Mouse (Mus musculus): Measurements from ENCODE around the gene Bok. TPM values are rescaled to one million over a fixed set of nuclear protein-coding genes. Genes with fewer than 3 reads are reported as not detected.

Bok gene
- polyA plus RNA-seq, 1 experiment from 2014 or later = 48.2 TPM

- no peak for ATAC-seq (ENCODE audit: insufficient number of reproducible peaks, insufficient read depth, low FRiP score, low TSS enrichment, low read depth)
- H3K4me2 ChIP-seq = no peak overlapping the region
- H3K9me3 ChIP-seq = no peaks in the 10 kb centered on the region
- H3K27ac ChIP-seq = no peak overlapping the region
- peaks cover 4% of the 10 kb centered on the region for H3K4me1 ChIP-seq
- 77% methylated on average over 10 of the region's 10 CpGs for WGBS
- H3K27me3 ChIP-seq = peaks cover 3% of the 10 kb centered on the region; the same call in 1 of the 2 replicates
- no peak overlapping the region for H3K9ac ChIP-seq
- H3K36me3 ChIP-seq = peaks cover 21% of the 10 kb centered on the region
- no peak overlapping the region for H3K4me3 ChIP-seq
Observed at GRCm38 (mm10) chr1:93691786-93692357, 6.4 kb downstream of the Bok start.

GRCm38 (mm10) chr1:93692773-93693172 is 7.3 kb downstream of the Bok start:
- no peaks in the 10 kb centered on the region for H3K27me3 ChIP-seq
- no peaks in the 10 kb centered on the region for H3K4me1 ChIP-seq
- no peak overlapping the region for H3K9ac ChIP-seq
- H3K4me2 ChIP-seq = no peak overlapping the region
- WGBS = 91% methylated on average over 9 of the region's 9 CpGs
- H3K4me3 ChIP-seq = no peak overlapping the region
- H3K36me3 ChIP-seq = peaks cover 21% of the 10 kb centered on the region
- H3K9me3 ChIP-seq = no peaks in the 10 kb centered on the region
- no peak for ATAC-seq (ENCODE audit: insufficient number of reproducible peaks, insufficient read depth, low FRiP score, low TSS enrichment, low read depth)
- no peak overlapping the region for H3K27ac ChIP-seq

GRCm38 (mm10) chr1:93693502-93693901 is 8.0 kb downstream of the Bok start:
- Histone ChIP-seq H3K9me3 (no peaks in the 10 kb centered on the region), H3K36me3 (peaks cover 21% of the 10 kb centered on the region), H3K4me3 (no peak overlapping the region), H3K27ac (no peak overlapping the region), H3K27me3 (no peaks in the 10 kb centered on the region), H3K4me1 (no peaks in the 10 kb centered on the region), H3K9ac (no peak overlapping the region), H3K4me2 (no peak overlapping the region)
- 80% methylated on average over 3 of the region's 3 CpGs for WGBS
- no peak for ATAC-seq (ENCODE audit: insufficient number of reproducible peaks, insufficient read depth, low FRiP score, low TSS enrichment, low read depth)

GRCm38 (mm10) chr1:93693943-93694342 is 8.5 kb downstream of the Bok start:
- 94% methylated on average over 10 of the region's 10 CpGs for WGBS
- ATAC-seq (ENCODE audit: insufficient number of reproducible peaks, insufficient read depth, low FRiP score, low TSS enrichment, low read depth) = no peak

GRCm38 (mm10) chr1:93694966-93695365 is 9.5 kb downstream of the Bok start:
- H3K27ac ChIP-seq = no peak overlapping the region
- no peak for ATAC-seq (ENCODE audit: insufficient number of reproducible peaks, insufficient read depth, low FRiP score, low TSS enrichment, low read depth)
- WGBS = 83% methylated on average over 6 of the region's 6 CpGs

More at GRCm38 (mm10) chr1:93693943-93694342, 8.5 kb downstream of the Bok start:
- no peak overlapping the region for H3K4me3 ChIP-seq
- no peaks in the 10 kb centered on the region for H3K4me1 ChIP-seq
- H3K27ac ChIP-seq = no peak overlapping the region
- H3K27me3 ChIP-seq = no peaks in the 10 kb centered on the region
- H3K9me3 ChIP-seq = no peaks in the 10 kb centered on the region
- peaks cover 21% of the 10 kb centered on the region for H3K36me3 ChIP-seq
- no peak overlapping the region for H3K4me2 ChIP-seq
- no peak overlapping the region for H3K9ac ChIP-seq

GRCm38 (mm10) chr1:93697317-93697716 is 11.9 kb downstream of the Bok start:
- H3K4me2 ChIP-seq = no peak overlapping the region
- no peak overlapping the region for H3K27ac ChIP-seq
- no peaks in the 10 kb centered on the region for H3K27me3 ChIP-seq
- no peaks in the 10 kb centered on the region for H3K4me1 ChIP-seq
- peaks cover 22% of the 10 kb centered on the region for H3K36me3 ChIP-seq
- WGBS = 58% methylated on average over 3 of the region's 3 CpGs
- H3K4me3 ChIP-seq = no peak overlapping the region
- ATAC-seq (ENCODE audit: insufficient number of reproducible peaks, insufficient read depth, low FRiP score, low TSS enrichment, low read depth) = no peak
- no peak overlapping the region for H3K9ac ChIP-seq
- no peaks in the 10 kb centered on the region for H3K9me3 ChIP-seq

More at GRCm38 (mm10) chr1:93694966-93695365, 9.5 kb downstream of the Bok start:
- Histone ChIP-seq H3K4me1 (no peaks in the 10 kb centered on the region), H3K9me3 (no peaks in the 10 kb centered on the region), H3K4me3 (no peak overlapping the region), H3K36me3 (peaks cover 21% of the 10 kb centered on the region), H3K27me3 (no peaks in the 10 kb centered on the region), H3K9ac (no peak overlapping the region), H3K4me2 (no peak overlapping the region)

- no peak overlapping the region for H3K9ac ChIP-seq
- H3K27me3 ChIP-seq = no peaks in the 10 kb centered on the region
- 75% methylated on average over 4 of the region's 4 CpGs for WGBS
- H3K4me1 ChIP-seq = no peaks in the 10 kb centered on the region
- H3K4me2 ChIP-seq = no peak overlapping the region
- H3K9me3 ChIP-seq = no peaks in the 10 kb centered on the region
- H3K36me3 ChIP-seq = peaks cover 31% of the 10 kb centered on the region
- no peak for ATAC-seq (ENCODE audit: insufficient number of reproducible peaks, insufficient read depth, low FRiP score, low TSS enrichment, low read depth)
- no peak overlapping the region for H3K27ac ChIP-seq
- H3K4me3 ChIP-seq = no peak overlapping the region
Observed at GRCm38 (mm10) chr1:93699159-93699558, 13.7 kb downstream of the Bok start.

GRCm38 (mm10) chr1:93702106-93702505 is 16.6 kb downstream of the Bok start:
- 95% methylated on average over 1 of the region's 1 CpGs for WGBS
- Histone ChIP-seq H3K4me2 (no peak overlapping the region), H3K4me3 (no peak overlapping the region), H3K4me1 (no peaks in the 10 kb centered on the region), H3K27ac (no peak overlapping the region), H3K9ac (no peak overlapping the region), H3K36me3 (peaks cover 35% of the 10 kb centered on the region), H3K9me3 (no peaks in the 10 kb centered on the region), H3K27me3 (no peaks in the 10 kb centered on the region)
- ATAC-seq (ENCODE audit: insufficient number of reproducible peaks, insufficient read depth, low FRiP score, low TSS enrichment, low read depth) = no peak

- Histone ChIP-seq H3K36me3 (peaks cover 37% of the 10 kb centered on the region), H3K9ac (no peak overlapping the region), H3K4me2 (no peak overlapping the region), H3K4me3 (no peak overlapping the region), H3K27ac (no peak overlapping the region), H3K9me3 (no peaks in the 10 kb centered on the region), H3K4me1 (no peaks in the 10 kb centered on the region), H3K27me3 (no peaks in the 10 kb centered on the region)
- 94% methylated on average over 10 of the region's 10 CpGs for WGBS
- no peak for ATAC-seq (ENCODE audit: insufficient number of reproducible peaks, insufficient read depth, low FRiP score, low TSS enrichment, low read depth)
Observed at GRCm38 (mm10) chr1:93703472-93704048, 18.1 kb downstream of the Bok start.

GRCm38 (mm10) chr1:93704341-93704740 is 18.9 kb downstream of the Bok start:
- 84% methylated on average over 9 of the region's 9 CpGs for WGBS
- no peaks in the 10 kb centered on the region for H3K9me3 ChIP-seq
- H3K4me2 ChIP-seq = no peak overlapping the region
- no peaks in the 10 kb centered on the region for H3K27me3 ChIP-seq
- ATAC-seq (ENCODE audit: insufficient number of reproducible peaks, insufficient read depth, low FRiP score, low TSS enrichment, low read depth) = no peak
- H3K9ac ChIP-seq = no peak overlapping the region
- no peak overlapping the region for H3K27ac ChIP-seq
- H3K4me3 ChIP-seq = no peak overlapping the region
- H3K4me1 ChIP-seq = no peaks in the 10 kb centered on the region
- H3K36me3 ChIP-seq = peaks cover 38% of the 10 kb centered on the region

GRCm38 (mm10) chr1:93705389-93705788 is 19.9 kb downstream of the Bok start:
- 67% methylated on average over 3 of the region's 3 CpGs for WGBS
- ATAC-seq (ENCODE audit: insufficient number of reproducible peaks, insufficient read depth, low FRiP score, low TSS enrichment, low read depth) = no peak

GRCm38 (mm10) chr1:93716166-93716565 is 30.7 kb downstream of the Bok start:
- no peaks in the 10 kb centered on the region for H3K9me3 ChIP-seq
- no peak overlapping the region for H3K4me3 ChIP-seq
- no peak overlapping the region for H3K4me2 ChIP-seq
- no peak overlapping the region for H3K9ac ChIP-seq
- ATAC-seq (ENCODE audit: insufficient number of reproducible peaks, insufficient read depth, low FRiP score, low TSS enrichment, low read depth) = no peak
- H3K27ac ChIP-seq = no peak overlapping the region
- H3K36me3 ChIP-seq = peaks cover 51% of the 10 kb centered on the region
- H3K27me3 ChIP-seq = no peaks in the 10 kb centered on the region
- H3K4me1 ChIP-seq = no peaks in the 10 kb centered on the region
- 88% methylated on average over 2 of the region's 2 CpGs for WGBS

More at GRCm38 (mm10) chr1:93705389-93705788, 19.9 kb downstream of the Bok start:
- H3K4me2 ChIP-seq = no peak overlapping the region
- no peaks in the 10 kb centered on the region for H3K9me3 ChIP-seq
- H3K4me1 ChIP-seq = no peaks in the 10 kb centered on the region
- H3K27ac ChIP-seq = no peak overlapping the region
- H3K4me3 ChIP-seq = no peak overlapping the region
- no peaks in the 10 kb centered on the region for H3K27me3 ChIP-seq
- H3K9ac ChIP-seq = no peak overlapping the region
- peaks cover 38% of the 10 kb centered on the region for H3K36me3 ChIP-seq
